In the genomic region with DNA sequence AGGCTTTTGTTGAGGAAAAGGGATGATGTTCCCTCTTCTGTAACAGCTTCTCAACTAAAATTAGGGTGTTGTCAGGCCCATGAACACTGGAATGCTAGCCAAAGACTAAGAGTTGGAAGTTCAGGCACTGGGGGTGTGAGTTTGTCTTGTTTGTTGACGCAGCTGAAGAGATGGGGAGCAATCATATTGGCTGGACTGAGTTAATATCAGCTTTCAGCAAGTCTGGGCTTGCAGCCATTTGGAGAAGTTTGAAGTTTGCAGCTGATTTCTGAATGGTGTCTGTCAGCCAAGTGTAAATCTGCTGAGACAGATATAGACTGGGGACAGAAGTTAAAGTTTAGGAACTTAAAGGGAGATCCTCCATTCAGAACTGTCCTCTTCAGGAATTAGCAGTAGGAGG, we compare ENCODE assay signal across 13 mouse cellular contexts. TPM values are rescaled to one million over a fixed set of nuclear protein-coding genes. Genes with fewer than 3 reads are reported as not detected.
DNase-seq lines count a peak whose midpoint lies in the region; ATAC-seq and TF ChIP-seq lines count a peak whose summit lies in the region.
"Had no signal": no experiment of that assay in that cellular context is flagged by ENCODE, and none has a peak within 500 bp of the region (broad histone marks: within the 10 kb centered on the region; RNA-seq: fewer than 3 reads in every experiment).

No protein-coding gene starts in this region.

- no peak for TF ChIP-seq CTCF in intestine, postnatal 0 days (IDR thresholded peaks at IDR 0.05; ENCODE audit: low read depth)

- H3K9ac ChIP-seq in intestine, embryonic 14.5 days (ENCODE audit: low read length), result no peak overlapping the region
- no peak overlapping the region for H3K9ac ChIP-seq in intestine, postnatal 0 days (ENCODE audit: low read depth, low read length)
- H3K9ac ChIP-seq: embryonic facial prominence, embryonic 13.5 days; hindbrain, embryonic 13.5 days; limb, embryonic 12.5 days had no signal

- H3K4me1 ChIP-seq in intestine, embryonic 14.5 days (replicated peaks; ENCODE audit: control insufficient read depth, insufficient read depth, low read length), result no peaks in the 10 kb centered on the region
- H3K4me1 ChIP-seq in intestine, postnatal 0 days (replicated peaks; ENCODE audit: control insufficient read depth, insufficient read depth, low read length), result no peaks in the 10 kb centered on the region
- H3K4me1 ChIP-seq: hindbrain, embryonic 13.5 days; limb, embryonic 12.5 days had no signal

- DNase-seq in adrenal gland, postnatal 10 days, result peak; percentile 33
- DNase-seq in adrenal gland, postnatal 36 days, result no peak
- DNase-seq in intestine, embryonic 14.5 days (ENCODE audit: low spot score), result peak; percentile 20
- peak; percentile 38 for DNase-seq in gastrocnemius, postnatal 14 days
- peak; percentile 80 for DNase-seq in lung, postnatal 10 days
- DNase-seq in urinary bladder, postnatal 4 days (ENCODE audit: low spot score in 2 of 2), result no peak
- DNase-seq in cerebellum, adult 11-12 months, result no peak
- DNase-seq: cerebellum, postnatal 10 days; kidney, adult 9 months had no signal

- H3K36me3 ChIP-seq in intestine, embryonic 14.5 days (ENCODE audit: control insufficient read depth, insufficient read depth, low read length), result no peaks in the 10 kb centered on the region
- H3K36me3 ChIP-seq in intestine, postnatal 0 days (ENCODE audit: control insufficient read depth, insufficient read depth), result no peaks in the 10 kb centered on the region
- H3K36me3 ChIP-seq: embryonic facial prominence, embryonic 13.5 days; hindbrain, embryonic 13.5 days; limb, embryonic 12.5 days had no signal

- no peaks in the 10 kb centered on the region for H3K27me3 ChIP-seq in intestine, embryonic 14.5 days (replicated peaks; ENCODE audit: control insufficient read depth, insufficient read depth, low read length)
- H3K27me3 ChIP-seq in intestine, postnatal 0 days (replicated peaks; ENCODE audit: control insufficient read depth, insufficient read depth, low read length), result no peaks in the 10 kb centered on the region
- H3K27me3 ChIP-seq: embryonic facial prominence, embryonic 13.5 days; hindbrain, embryonic 13.5 days; limb, embryonic 12.5 days had no signal

- H3K4me3 ChIP-seq in intestine, embryonic 14.5 days (ENCODE audit: low read depth, low read length), result no peak overlapping the region
- no peak overlapping the region for H3K4me3 ChIP-seq in intestine, postnatal 0 days (ENCODE audit: low read depth, low read length)
- H3K4me3 ChIP-seq: embryonic facial prominence, embryonic 13.5 days; hindbrain, embryonic 13.5 days; limb, embryonic 12.5 days had no signal

- 48% methylated on average over 1 of the region's 1 CpGs for WGBS in intestine, embryonic 14.5 days
- 38% methylated on average over 1 of the region's 1 CpGs for WGBS in intestine, postnatal 0 days

- H3K4me2 ChIP-seq in intestine, embryonic 14.5 days (ENCODE audit: low read length), result no peak overlapping the region
- H3K4me2 ChIP-seq in intestine, postnatal 0 days (replicated peaks; ENCODE audit: low read depth), result no peak overlapping the region
- H3K4me2 ChIP-seq: embryonic facial prominence, embryonic 13.5 days; hindbrain, embryonic 13.5 days; limb, embryonic 12.5 days had no signal

- intact Hi-C loops in gastrocnemius, postnatal 14 days (cut with DNase I; ENCODE audit: low total_unique reads), result no loop called here

- no peak for ATAC-seq in intestine, embryonic 14.5 days (replicated peaks; ENCODE audit: low FRiP score, low TSS enrichment, low read depth)
- ATAC-seq in intestine, postnatal 0 days, result no peak

- no peaks in the 10 kb centered on the region for H3K9me3 ChIP-seq in intestine, embryonic 14.5 days (ENCODE audit: control insufficient read depth, low read length)
- no peaks in the 10 kb centered on the region for H3K9me3 ChIP-seq in intestine, postnatal 0 days (ENCODE audit: control insufficient read depth)
- H3K9me3 ChIP-seq: embryonic facial prominence, embryonic 13.5 days; hindbrain, embryonic 13.5 days; limb, embryonic 12.5 days had no signal

- H3K27ac ChIP-seq in intestine, embryonic 14.5 days (ENCODE audit: low read depth), result no peak overlapping the region
- H3K27ac ChIP-seq in intestine, postnatal 0 days (ENCODE audit: low read depth, low read length), result no peak overlapping the region
- H3K27ac ChIP-seq: embryonic facial prominence, embryonic 13.5 days; hindbrain, embryonic 13.5 days; limb, embryonic 12.5 days had no signal

RNA-seq across cellular contexts. Expression of gene Smox, which starts 21.4 kb away (rescaled TPM):
- 10 to 100 TPM; 20.1 to 21.0 TPM for total RNA-seq in adrenal gland, postnatal 10 days (2021)
- total RNA-seq in adrenal gland, postnatal 36 days (2021), result 10 to 100 TPM; 28.2 to 30.5 TPM
- 21.2 and 24.6 TPM in 2 replicates for polyA plus RNA-seq in intestine, embryonic 14.5 days (2014; fragmentation: Nextera tagmentation; extraction: Ambion mirVana)
- 18.0 and 19.9 TPM in 2 replicates for polyA plus RNA-seq in intestine, postnatal 0 days (2015; fragmentation: Nextera tagmentation; extraction: Ambion mirVana)
- 10 to 100 TPM; 24.6 to 40.4 TPM for total RNA-seq in gastrocnemius, postnatal 14 days (2021)

Comparison
In these comparisons a context has a peak if more than half of its experiments do, and no peak if none do; other contexts are left out.
1. DNase-seq: peak in adrenal gland, postnatal 10 days (single experiment), intestine, embryonic 14.5 days (single experiment), gastrocnemius, postnatal 14 days (single experiment) and lung, postnatal 10 days (single experiment); none in adrenal gland, postnatal 36 days (0 of 2), urinary bladder, postnatal 4 days (0 of 2) and cerebellum, adult 11-12 months (single experiment).